In genomic region chr1:78310861-78311341, GRCm38 (mm10) we compare ENCODE assay signal across 8 mouse cellular contexts. TPM values are rescaled to one million over a fixed set of nuclear protein-coding genes. Genes with fewer than 3 reads are reported as not detected.
DNase-seq lines count a peak whose midpoint lies in the region; ATAC-seq and TF ChIP-seq lines count a peak whose summit lies in the region.

No protein-coding gene starts in this region.

- no peaks in the 10 kb centered on the region for H3K9me3 ChIP-seq in forebrain, embryonic 10.5 days
- no peaks in the 10 kb centered on the region for H3K9me3 ChIP-seq in intestine, embryonic 15.5 days
- H3K9me3 ChIP-seq in limb, embryonic 12.5 days: no peaks in the 10 kb centered on the region

- peak overlapping the region; percentile 78 for H3K4me2 ChIP-seq in intestine, embryonic 15.5 days (replicated peaks)
- H3K4me2 ChIP-seq in limb, embryonic 12.5 days: peak overlapping the region; percentile 100
- peak overlapping the region; percentile 30 for H3K4me2 ChIP-seq in myocyte (ENCODE audit: low read depth)

- H3K9ac ChIP-seq in intestine, embryonic 15.5 days: peak overlapping the region; percentile 67
- H3K9ac ChIP-seq in limb, embryonic 12.5 days (replicated peaks): peak overlapping the region; percentile 52; the same call in 1 of the 2 replicates

- DNase-seq in layer of hippocampus, adult 11-12 months (ENCODE audit: low spot score): peak; percentile 8
- DNase-seq in layer of hippocampus, adult 9-10 months (ENCODE audit: low spot score): no peak
- peak; percentile 40 for DNase-seq in forebrain, embryonic 10.5 days (ENCODE audit: extremely low spot score, low spot score)
- no peak for DNase-seq in thymus, postnatal 36 days
- no peak for DNase-seq in urinary bladder, postnatal 14 days (ENCODE audit: low spot score)

- H3K27ac ChIP-seq in forebrain, embryonic 10.5 days: peak overlapping the region; percentile 78; the same call in 1 of the 2 replicates
- H3K27ac ChIP-seq in intestine, embryonic 15.5 days: peak overlapping the region; percentile 75
- H3K27ac ChIP-seq in limb, embryonic 12.5 days: no peak overlapping the region

- H3K36me3 ChIP-seq in forebrain, embryonic 10.5 days (replicated peaks): no peaks in the 10 kb centered on the region
- no peaks in the 10 kb centered on the region for H3K36me3 ChIP-seq in intestine, embryonic 15.5 days
- no peaks in the 10 kb centered on the region for H3K36me3 ChIP-seq in limb, embryonic 12.5 days
- no peaks in the 10 kb centered on the region for H3K36me3 ChIP-seq in myocyte (ENCODE audit: control insufficient read depth, insufficient read depth)

- ATAC-seq in intestine, embryonic 15.5 days: peak; percentile 31; the same call in 1 of the 2 replicates
- no peak for ATAC-seq in limb, embryonic 12.5 days (ENCODE audit: insufficient number of reproducible peaks, insufficient read depth, low FRiP score, low TSS enrichment, low read depth)

- H3K79me2 ChIP-seq in myocyte (ENCODE audit: control insufficient read depth, insufficient read depth): no peaks in the 10 kb centered on the region

- WGBS in forebrain, embryonic 10.5 days: under 1% methylated on average over 17 of the region's 17 CpGs
- under 1% methylated on average over 17 of the region's 17 CpGs for WGBS in intestine, embryonic 15.5 days
- under 1% methylated on average over 17 of the region's 17 CpGs for WGBS in limb, embryonic 12.5 days

- H3K4me3 ChIP-seq in forebrain, embryonic 10.5 days: peak overlapping the region; percentile 77
- peak overlapping the region; percentile 61 for H3K4me3 ChIP-seq in intestine, embryonic 15.5 days (replicated peaks)
- peak overlapping the region; percentile 61 for H3K4me3 ChIP-seq in limb, embryonic 12.5 days (replicated peaks)
- H3K4me3 ChIP-seq in myocyte: no peak overlapping the region

- H3K27me3 ChIP-seq in forebrain, embryonic 10.5 days (ENCODE audit: poor library complexity, severe bottlenecking): peaks cover 75% of the 10 kb centered on the region
- peaks cover 12% of the 10 kb centered on the region for H3K27me3 ChIP-seq in intestine, embryonic 15.5 days (replicated peaks)
- H3K27me3 ChIP-seq in limb, embryonic 12.5 days: peaks cover 38% of the 10 kb centered on the region
- H3K27me3 ChIP-seq in myocyte (ENCODE audit: control insufficient read depth, insufficient read depth, insufficient read length): peaks cover 11% of the 10 kb centered on the region

- TF ChIP-seq POLR2A in myocyte (IDR thresholded peaks at IDR 0.05; ENCODE audit: insufficient read length, low read depth): no peak

- peaks cover 32% of the 10 kb centered on the region for H3K4me1 ChIP-seq in forebrain, embryonic 10.5 days
- H3K4me1 ChIP-seq in intestine, embryonic 15.5 days (replicated peaks): peaks cover 7% of the 10 kb centered on the region
- peaks cover 33% of the 10 kb centered on the region for H3K4me1 ChIP-seq in limb, embryonic 12.5 days (replicated peaks)

- no peak overlapping the region for H3ac ChIP-seq in myocyte (ENCODE audit: control insufficient read depth, insufficient read length)

TF ChIP-seq in myocyte, 11 proteins besides CTCF, POLR2A, EP300 and RAD21:
- TF ChIP-seq USF1 (IDR thresholded peaks at IDR 0.05; ENCODE audit: low read depth): no peak
- no peak for TF ChIP-seq TCF3 (IDR thresholded peaks at IDR 0.05; ENCODE audit: insufficient read length, low read depth)

RNA-seq across cellular contexts. Expression of gene Sgpp2, which starts 0.8 kb away (rescaled TPM):
- 5.9 and 7.5 TPM in 2 replicates for polyA plus RNA-seq in forebrain, embryonic 10.5 days (2016; fragmentation: Nextera tagmentation; extraction: Ambion mirVana)
- polyA plus RNA-seq in intestine, embryonic 15.5 days (2015; fragmentation: Nextera tagmentation; extraction: Ambion mirVana): 35.9 and 37.9 TPM in 2 replicates
- 0.83 and 1.0 TPM in 2 replicates for polyA plus RNA-seq in limb, embryonic 12.5 days (2016; fragmentation: Nextera tagmentation; extraction: Ambion mirVana)
- polyA plus RNA-seq in myocyte (2012; fragmentation: generic; extraction: Trizol): 0.10 TPM

Comparison
In these comparisons a context has a peak if more than half of its experiments do, and no peak if none do; other contexts are left out.
1. DNase-seq: peak in layer of hippocampus, adult 11-12 months (single experiment) and forebrain, embryonic 10.5 days (single experiment); none in layer of hippocampus, adult 9-10 months (single experiment), thymus, postnatal 36 days (0 of 2) and urinary bladder, postnatal 14 days (single experiment).
2. H3K4me2 ChIP-seq: peak in every context shown above with its lines; median percentile 100 in limb, embryonic 12.5 days; 78 in intestine, embryonic 15.5 days; 30 in myocyte.